Mouse (Mus musculus): ENCODE results near the gene Wdr6.

Gene Wdr6

DNA sequence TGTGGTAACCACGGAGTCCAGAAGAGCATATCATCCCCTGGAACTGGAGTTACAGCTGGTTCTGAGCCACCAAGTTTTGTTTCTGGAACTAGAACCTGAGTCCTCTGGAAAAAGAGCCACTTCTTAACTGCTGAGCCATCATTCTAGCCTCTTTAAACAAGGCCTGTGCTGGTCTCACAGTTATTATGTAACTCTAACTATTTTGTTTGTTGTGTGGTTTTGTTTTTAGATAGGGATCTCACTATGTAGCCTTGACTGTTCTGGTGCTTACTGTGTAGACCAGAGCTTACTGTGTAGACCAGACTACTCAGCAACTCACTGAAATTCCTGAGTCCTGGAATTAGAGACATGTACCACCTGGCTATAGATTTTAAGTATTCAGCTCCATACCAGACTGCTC is 31.7 kb downstream of the Wdr6 start:
- in situ Hi-C loops (cut with MboI; ENCODE audit: low pct_unique_long_range_greater_than_20kb in 1 of 2, low sequenced_read_pairs in 2 of 2, unreplicated experiment in 1 of 2), result loop anchor here in 1 of 2 experiments (25.0 kb wide), 1 partner anchor 785 kb away; the partner anchor contains the start of gene Rbm5

DNA sequence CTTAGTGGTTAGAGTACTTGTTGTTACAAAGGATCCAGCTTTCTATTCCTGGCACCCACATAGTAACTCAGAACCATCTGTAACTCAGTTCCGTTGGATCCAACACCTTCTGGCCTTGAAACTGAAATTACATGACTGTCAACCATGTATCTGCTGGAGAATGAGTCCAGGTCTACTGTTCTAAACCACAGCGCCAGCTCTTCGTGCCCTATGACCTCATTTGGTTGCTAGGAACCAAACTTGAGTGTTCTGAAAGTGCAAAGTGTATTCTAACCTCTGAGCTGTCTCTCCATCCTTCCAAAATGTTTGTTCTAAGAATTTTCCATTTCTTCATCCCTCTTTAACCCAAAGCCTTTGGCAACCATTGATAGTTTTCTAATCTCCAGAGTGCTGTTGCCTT is 32.6 kb downstream of the Wdr6 start:
- in situ Hi-C loops (cut with MboI; ENCODE audit: low pct_unique_long_range_greater_than_20kb in 1 of 2, low sequenced_read_pairs in 2 of 2, unreplicated experiment in 1 of 2), result loop anchor here in 1 of 2 experiments (25.0 kb wide), 1 partner anchor 784 kb away; the partner anchor contains the start of gene Rbm5

DNA sequence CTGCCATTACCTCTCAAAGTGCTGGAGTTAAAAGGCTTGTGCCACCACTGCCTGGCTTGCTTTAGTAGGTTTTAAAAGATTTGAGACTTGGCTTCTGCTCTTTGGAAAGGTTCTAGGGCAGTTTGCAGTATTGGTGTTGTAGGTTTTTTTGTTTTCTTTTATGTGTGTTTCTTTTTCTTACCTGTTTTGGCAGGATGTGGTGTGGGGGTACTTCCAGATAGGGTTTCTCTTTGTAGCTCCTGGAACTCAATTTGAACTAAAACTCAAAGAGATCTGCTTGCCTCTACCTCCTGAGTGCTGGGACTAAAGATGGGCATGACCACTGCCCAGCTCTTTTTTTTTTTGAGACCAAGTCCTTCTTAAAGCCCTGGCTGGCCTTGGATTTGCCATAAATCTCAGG is 37.7 kb downstream of the Wdr6 start:
- in situ Hi-C loops (cut with MboI; ENCODE audit: low pct_unique_long_range_greater_than_20kb in 1 of 2, low sequenced_read_pairs in 2 of 2, unreplicated experiment in 1 of 2), result loop anchor here in 1 of 2 experiments (25.0 kb wide), 1 partner anchor 779 kb away; the partner anchor contains the start of gene Rbm5

DNA sequence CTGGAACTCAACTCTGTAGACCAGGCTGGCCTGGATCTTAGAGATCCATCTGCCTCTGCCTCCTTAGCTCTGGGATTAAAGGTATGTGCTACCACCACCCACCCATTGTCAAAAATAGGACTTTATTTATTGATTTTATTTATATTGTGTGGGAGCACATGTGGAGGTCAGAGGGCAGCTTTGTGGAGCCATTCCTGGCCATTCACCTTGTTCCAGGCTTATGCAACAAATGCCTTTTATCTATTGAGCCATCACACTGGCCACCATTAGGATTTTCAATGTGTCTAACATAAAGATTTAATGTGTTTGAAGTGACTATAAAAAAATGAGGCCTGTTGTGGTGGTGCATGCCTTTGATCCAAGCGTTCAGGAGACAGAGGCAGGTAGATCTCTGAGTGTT is 47.0 kb downstream of the Wdr6 start:
- in situ Hi-C loops (cut with MboI; ENCODE audit: low pct_unique_long_range_greater_than_20kb in 1 of 2, low sequenced_read_pairs in 2 of 2, unreplicated experiment in 1 of 2), result loop anchor here in 1 of 2 experiments (25.0 kb wide), 1 partner anchor 769 kb away; the partner anchor contains the start of gene Rbm5

DNA sequence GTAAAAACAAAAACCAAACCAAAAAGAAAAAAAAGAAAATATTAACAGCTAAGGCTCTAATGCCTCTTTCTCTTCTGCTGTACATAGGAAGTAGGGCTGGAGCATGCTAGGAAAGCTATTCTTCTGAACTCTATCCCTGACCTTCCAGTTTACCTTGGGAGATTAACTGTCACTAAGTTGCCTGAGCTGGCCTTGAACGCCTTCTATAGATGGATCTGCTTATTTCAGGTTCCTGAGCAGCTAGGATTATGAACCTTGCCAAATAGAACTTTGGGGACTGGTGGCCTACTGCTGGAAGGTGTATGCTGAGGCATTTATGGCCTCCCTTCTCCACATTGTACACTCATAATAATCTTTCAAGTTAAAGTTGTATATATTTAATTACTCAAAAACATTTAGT is 47.6 kb downstream of the Wdr6 start:
- in situ Hi-C loops (cut with MboI; ENCODE audit: low pct_unique_long_range_greater_than_20kb in 1 of 2, low sequenced_read_pairs in 2 of 2, unreplicated experiment in 1 of 2), result loop anchor here in 1 of 2 experiments (25.0 kb wide), 1 partner anchor 769 kb away; the partner anchor contains the start of gene Rbm5

DNA sequence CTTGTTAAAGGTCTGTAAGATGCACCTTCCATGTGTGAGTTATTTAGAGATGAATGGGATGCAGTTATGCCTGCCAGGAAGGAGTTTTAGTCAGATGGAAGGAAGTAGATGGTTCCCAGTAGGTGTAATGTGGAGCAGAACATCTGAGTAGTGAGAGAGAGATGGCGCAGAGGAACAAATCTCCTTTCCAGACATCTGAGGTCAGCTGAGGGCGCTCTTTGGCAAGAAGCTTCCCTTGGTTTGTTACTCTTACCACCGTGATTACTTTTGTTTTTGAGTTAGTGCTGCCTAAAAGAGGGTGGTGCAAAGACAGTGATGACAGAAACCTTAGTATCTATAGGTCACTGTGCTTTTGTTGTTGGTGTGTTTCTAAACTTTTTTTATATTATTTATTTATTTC is 53.1 kb downstream of the Wdr6 start:
- in situ Hi-C loops (cut with MboI; ENCODE audit: low pct_unique_long_range_greater_than_20kb in 1 of 2, low sequenced_read_pairs in 2 of 2, unreplicated experiment in 1 of 2), result loop anchor here in 1 of 2 experiments (25.0 kb wide), 1 partner anchor 763 kb away; the partner anchor contains the start of gene Rbm5

DNA sequence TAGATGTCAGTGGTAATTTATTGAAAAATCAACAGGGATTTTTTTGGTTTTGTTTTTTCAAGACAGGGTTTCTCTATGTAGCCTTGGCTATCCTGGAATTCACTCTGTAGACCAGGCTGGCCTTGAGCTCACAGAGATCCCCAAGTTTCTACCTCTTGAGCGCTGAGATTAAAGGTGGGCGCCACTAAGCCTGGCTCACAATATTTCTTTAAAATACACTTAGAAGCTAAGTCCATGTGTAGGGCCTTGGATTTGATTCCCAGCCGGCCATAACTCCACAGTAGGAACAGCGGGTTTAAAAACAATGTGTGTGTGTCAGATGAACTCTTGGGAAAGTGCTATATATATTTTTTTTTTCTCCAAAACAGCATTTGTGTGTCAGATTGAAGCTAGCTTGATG is 55.2 kb downstream of the Wdr6 start:
- in situ Hi-C loops (cut with MboI; ENCODE audit: low pct_unique_long_range_greater_than_20kb in 1 of 2, low sequenced_read_pairs in 2 of 2, unreplicated experiment in 1 of 2), result no loop called here

All from mouse embryonic stem cell (cell line).